Mouse (Mus musculus): Measurements from ENCODE around the gene Tmem117. TPM values are rescaled to one million over a fixed set of nuclear protein-coding genes. Genes with fewer than 3 reads are reported as not detected.

The Tmem117 gene
- polyA plus RNA-seq, 1 experiment from 2014 or later: 0.94 TPM

GRCm38 (mm10) chr15:94664612-94665011, 35.6 kb downstream of the Tmem117 start:
- Histone ChIP-seq H3K4me1 (ENCODE audit: control insufficient read depth, insufficient read depth, low read length) (no peaks in the 10 kb centered on the region), H3K9me3 (replicated peaks; ENCODE audit: control insufficient read depth, low read length) (no peaks in the 10 kb centered on the region), H3K4me2 (no peak overlapping the region), H3K27me3 (ENCODE audit: control insufficient read depth, insufficient read depth, low read length) (no peaks in the 10 kb centered on the region), H3K27ac (ENCODE audit: low read depth, low read length) (no peak overlapping the region), H3K36me3 (ENCODE audit: control insufficient read depth, insufficient read depth, low read length) (no peaks in the 10 kb centered on the region), H3K4me3 (ENCODE audit: low read depth, low read length) (no peak overlapping the region), H3K9ac (ENCODE audit: low read depth, low read length) (no peak overlapping the region)
- WGBS (ENCODE audit: insufficient replicate concordance): 74% methylated on average over 6 of the region's 6 CpGs
- no peak for ATAC-seq (replicated peaks; ENCODE audit: insufficient number of reproducible peaks, low FRiP score, low TSS enrichment)

GRCm38 (mm10) chr15:94681135-94681534, 52.1 kb downstream of the Tmem117 start:
- Histone ChIP-seq H3K4me1 (ENCODE audit: control insufficient read depth, insufficient read depth, low read length) (no peaks in the 10 kb centered on the region), H3K4me3 (ENCODE audit: low read depth, low read length) (no peak overlapping the region), H3K9ac (ENCODE audit: low read depth, low read length) (no peak overlapping the region), H3K36me3 (ENCODE audit: control insufficient read depth, insufficient read depth, low read length) (no peaks in the 10 kb centered on the region), H3K4me2 (no peak overlapping the region), H3K27ac (ENCODE audit: low read depth, low read length) (no peak overlapping the region), H3K9me3 (replicated peaks; ENCODE audit: control insufficient read depth, low read length) (no peaks in the 10 kb centered on the region), H3K27me3 (ENCODE audit: control insufficient read depth, insufficient read depth, low read length) (no peaks in the 10 kb centered on the region)
- WGBS (ENCODE audit: insufficient replicate concordance): 44% methylated on average over 3 of the region's 3 CpGs
- no peak for ATAC-seq (replicated peaks; ENCODE audit: insufficient number of reproducible peaks, low FRiP score, low TSS enrichment)

GRCm38 (mm10) chr15:94684269-94684668, 55.2 kb downstream of the Tmem117 start:
- H3K27ac ChIP-seq (ENCODE audit: low read depth, low read length): no peak overlapping the region
- H3K4me2 ChIP-seq: no peak overlapping the region
- H3K27me3 ChIP-seq (ENCODE audit: control insufficient read depth, insufficient read depth, low read length): no peaks in the 10 kb centered on the region
- no peaks in the 10 kb centered on the region for H3K4me1 ChIP-seq (ENCODE audit: control insufficient read depth, insufficient read depth, low read length)
- no peak for ATAC-seq (replicated peaks; ENCODE audit: insufficient number of reproducible peaks, low FRiP score, low TSS enrichment)
- WGBS (ENCODE audit: insufficient replicate concordance): 73% methylated on average over 7 of the region's 7 CpGs
- no peak overlapping the region for H3K9ac ChIP-seq (ENCODE audit: low read depth, low read length)
- no peak overlapping the region for H3K4me3 ChIP-seq (ENCODE audit: low read depth, low read length)
- H3K9me3 ChIP-seq (replicated peaks; ENCODE audit: control insufficient read depth, low read length): no peaks in the 10 kb centered on the region
- H3K36me3 ChIP-seq (ENCODE audit: control insufficient read depth, insufficient read depth, low read length): no peaks in the 10 kb centered on the region

GRCm38 (mm10) chr15:94687176-94687575, 58.1 kb downstream of the Tmem117 start:
- no peaks in the 10 kb centered on the region for H3K27me3 ChIP-seq (ENCODE audit: control insufficient read depth, insufficient read depth, low read length)
- no peaks in the 10 kb centered on the region for H3K9me3 ChIP-seq (replicated peaks; ENCODE audit: control insufficient read depth, low read length)
- no peak overlapping the region for H3K9ac ChIP-seq (ENCODE audit: low read depth, low read length)
- H3K4me2 ChIP-seq: no peak overlapping the region
- no peak overlapping the region for H3K27ac ChIP-seq (ENCODE audit: low read depth, low read length)
- H3K36me3 ChIP-seq (ENCODE audit: control insufficient read depth, insufficient read depth, low read length): no peaks in the 10 kb centered on the region
- ATAC-seq (replicated peaks; ENCODE audit: insufficient number of reproducible peaks, low FRiP score, low TSS enrichment): no peak
- no peak overlapping the region for H3K4me3 ChIP-seq (ENCODE audit: low read depth, low read length)
- no peaks in the 10 kb centered on the region for H3K4me1 ChIP-seq (ENCODE audit: control insufficient read depth, insufficient read depth, low read length)
- 82% methylated on average over 7 of the region's 7 CpGs for WGBS (ENCODE audit: insufficient replicate concordance)

- H3K4me1 ChIP-seq (ENCODE audit: control insufficient read depth, insufficient read depth, low read length): no peaks in the 10 kb centered on the region
- H3K36me3 ChIP-seq (ENCODE audit: control insufficient read depth, insufficient read depth, low read length): no peaks in the 10 kb centered on the region
- H3K4me2 ChIP-seq: no peak overlapping the region
- no peak overlapping the region for H3K9ac ChIP-seq (ENCODE audit: low read depth, low read length)
- ATAC-seq (replicated peaks; ENCODE audit: insufficient number of reproducible peaks, low FRiP score, low TSS enrichment): no peak
- H3K27ac ChIP-seq (ENCODE audit: low read depth, low read length): no peak overlapping the region
- H3K9me3 ChIP-seq (replicated peaks; ENCODE audit: control insufficient read depth, low read length): no peaks in the 10 kb centered on the region
- H3K27me3 ChIP-seq (ENCODE audit: control insufficient read depth, insufficient read depth, low read length): no peaks in the 10 kb centered on the region
- WGBS (ENCODE audit: insufficient replicate concordance): 81% methylated on average over 3 of the region's 3 CpGs
- no peak overlapping the region for H3K4me3 ChIP-seq (ENCODE audit: low read depth, low read length)
Observed at GRCm38 (mm10) chr15:94687629-94688028, 58.6 kb downstream of the Tmem117 start.

GRCm38 (mm10) chr15:94689195-94689883, 60.3 kb downstream of the Tmem117 start:
- Histone ChIP-seq H3K4me3 (ENCODE audit: low read depth, low read length) (no peak overlapping the region), H3K27ac (ENCODE audit: low read depth, low read length) (no peak overlapping the region), H3K27me3 (ENCODE audit: control insufficient read depth, insufficient read depth, low read length) (no peaks in the 10 kb centered on the region), H3K36me3 (ENCODE audit: control insufficient read depth, insufficient read depth, low read length) (no peaks in the 10 kb centered on the region), H3K4me2 (no peak overlapping the region), H3K9me3 (replicated peaks; ENCODE audit: control insufficient read depth, low read length) (no peaks in the 10 kb centered on the region), H3K4me1 (ENCODE audit: control insufficient read depth, insufficient read depth, low read length) (no peaks in the 10 kb centered on the region), H3K9ac (ENCODE audit: low read depth, low read length) (no peak overlapping the region)
- ATAC-seq (replicated peaks; ENCODE audit: insufficient number of reproducible peaks, low FRiP score, low TSS enrichment): no peak
- 76% methylated on average over 5 of the region's 5 CpGs for WGBS (ENCODE audit: insufficient replicate concordance)

- ATAC-seq (replicated peaks; ENCODE audit: insufficient number of reproducible peaks, low FRiP score, low TSS enrichment): no peak
- H3K36me3 ChIP-seq (ENCODE audit: control insufficient read depth, insufficient read depth, low read length): no peaks in the 10 kb centered on the region
- no peak overlapping the region for H3K4me2 ChIP-seq
- H3K27ac ChIP-seq (ENCODE audit: low read depth, low read length): no peak overlapping the region
- H3K4me1 ChIP-seq (ENCODE audit: control insufficient read depth, insufficient read depth, low read length): no peaks in the 10 kb centered on the region
- no peaks in the 10 kb centered on the region for H3K27me3 ChIP-seq (ENCODE audit: control insufficient read depth, insufficient read depth, low read length)
- H3K4me3 ChIP-seq (ENCODE audit: low read depth, low read length): no peak overlapping the region
- 59% methylated on average over 6 of the region's 6 CpGs for WGBS (ENCODE audit: insufficient replicate concordance)
- no peak overlapping the region for H3K9ac ChIP-seq (ENCODE audit: low read depth, low read length)
- H3K9me3 ChIP-seq (replicated peaks; ENCODE audit: control insufficient read depth, low read length): no peaks in the 10 kb centered on the region
Observed at GRCm38 (mm10) chr15:94689884-94690231, 60.8 kb downstream of the Tmem117 start.

GRCm38 (mm10) chr15:94722759-94723158, 93.7 kb downstream of the Tmem117 start:
- 21% methylated on average over 5 of the region's 5 CpGs for WGBS (ENCODE audit: insufficient replicate concordance)

GRCm38 (mm10) chr15:94732104-94732503, 103.1 kb downstream of the Tmem117 start:
- Histone ChIP-seq H3K4me3 (ENCODE audit: low read depth, low read length) (no peak overlapping the region), H3K27ac (ENCODE audit: low read depth, low read length) (no peak overlapping the region), H3K9ac (ENCODE audit: low read depth, low read length) (no peak overlapping the region), H3K9me3 (replicated peaks; ENCODE audit: control insufficient read depth, low read length) (no peaks in the 10 kb centered on the region), H3K4me1 (ENCODE audit: control insufficient read depth, insufficient read depth, low read length) (no peaks in the 10 kb centered on the region), H3K36me3 (ENCODE audit: control insufficient read depth, insufficient read depth, low read length) (no peaks in the 10 kb centered on the region), H3K4me2 (no peak overlapping the region), H3K27me3 (ENCODE audit: control insufficient read depth, insufficient read depth, low read length) (no peaks in the 10 kb centered on the region)
- no peak for ATAC-seq (replicated peaks; ENCODE audit: insufficient number of reproducible peaks, low FRiP score, low TSS enrichment)
- WGBS (ENCODE audit: insufficient replicate concordance): 80% methylated on average over 4 of the region's 4 CpGs

More at GRCm38 (mm10) chr15:94722759-94723158, 93.7 kb downstream of the Tmem117 start:
- Histone ChIP-seq H3K4me3 (ENCODE audit: low read depth, low read length) (no peak overlapping the region), H3K9ac (ENCODE audit: low read depth, low read length) (no peak overlapping the region), H3K27me3 (ENCODE audit: control insufficient read depth, insufficient read depth, low read length) (no peaks in the 10 kb centered on the region), H3K9me3 (replicated peaks; ENCODE audit: control insufficient read depth, low read length) (no peaks in the 10 kb centered on the region), H3K4me2 (no peak overlapping the region), H3K4me1 (ENCODE audit: control insufficient read depth, insufficient read depth, low read length) (no peaks in the 10 kb centered on the region), H3K27ac (ENCODE audit: low read depth, low read length) (no peak overlapping the region), H3K36me3 (ENCODE audit: control insufficient read depth, insufficient read depth, low read length) (no peaks in the 10 kb centered on the region)
- ATAC-seq (replicated peaks; ENCODE audit: insufficient number of reproducible peaks, low FRiP score, low TSS enrichment): no peak
